Mouse (Mus musculus) bone marrow, adult 2 months (tissue): ENCODE data around the gene Ighmbp2.

Source experiments
- CTCF ChIP-seq: fragments of 200-500 bp; IDR thresholded peaks from 2 replicates; pipeline ENCODE4 v1.5.1; 2011; ENCODE audit warnings: low read length, control low read depth; ENCODE audit not compliant: control insufficient read depth, insufficient read depth
- POLR2A ChIP-seq: fragments of 200-500 bp; IDR thresholded peaks from 2 replicates; pipeline ENCODE4 v1.6.1; 2011; ENCODE audit warnings: low read depth, mild to moderate bottlenecking, control low read depth, low read length, borderline replicate concordance; ENCODE audit not compliant: control insufficient read depth

- no peak for TF ChIP-seq CTCF
- no peak for TF ChIP-seq POLR2A
Observed at GRCm38 (mm10) chr19:3326479-3327047, 43.7 kb upstream of the Ighmbp2 start.
